Mouse (Mus musculus) spleen, adult 12 weeks (tissue): ENCODE results near the gene Sox11.

Experiments
- DNase-seq: peaks from one replicate; pipeline ENCODE4 v3.0.0; 2022; ENCODE audit warnings: low spot score

Gene Sox11

DNA sequence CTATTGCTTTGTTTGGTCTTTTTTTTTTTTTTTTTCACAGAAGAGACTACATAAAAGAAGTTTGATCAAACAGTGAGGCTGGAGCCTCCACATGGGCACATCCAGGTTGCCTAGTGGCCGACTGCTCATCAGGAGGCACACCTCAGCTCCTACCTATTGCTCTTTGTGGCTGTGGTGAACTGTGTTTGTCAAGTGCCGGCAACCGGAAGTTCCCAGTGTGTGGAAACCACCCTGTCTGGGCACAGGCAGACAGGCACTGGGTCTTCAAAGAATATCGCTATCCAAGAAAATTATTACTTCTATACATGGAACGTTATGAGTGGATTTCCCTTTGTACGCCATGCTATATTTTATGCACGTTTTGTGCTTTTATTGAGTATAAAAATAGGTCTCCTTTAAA, 6.0 kb downstream of the Sox11 start:
- no peak for DNase-seq

DNA sequence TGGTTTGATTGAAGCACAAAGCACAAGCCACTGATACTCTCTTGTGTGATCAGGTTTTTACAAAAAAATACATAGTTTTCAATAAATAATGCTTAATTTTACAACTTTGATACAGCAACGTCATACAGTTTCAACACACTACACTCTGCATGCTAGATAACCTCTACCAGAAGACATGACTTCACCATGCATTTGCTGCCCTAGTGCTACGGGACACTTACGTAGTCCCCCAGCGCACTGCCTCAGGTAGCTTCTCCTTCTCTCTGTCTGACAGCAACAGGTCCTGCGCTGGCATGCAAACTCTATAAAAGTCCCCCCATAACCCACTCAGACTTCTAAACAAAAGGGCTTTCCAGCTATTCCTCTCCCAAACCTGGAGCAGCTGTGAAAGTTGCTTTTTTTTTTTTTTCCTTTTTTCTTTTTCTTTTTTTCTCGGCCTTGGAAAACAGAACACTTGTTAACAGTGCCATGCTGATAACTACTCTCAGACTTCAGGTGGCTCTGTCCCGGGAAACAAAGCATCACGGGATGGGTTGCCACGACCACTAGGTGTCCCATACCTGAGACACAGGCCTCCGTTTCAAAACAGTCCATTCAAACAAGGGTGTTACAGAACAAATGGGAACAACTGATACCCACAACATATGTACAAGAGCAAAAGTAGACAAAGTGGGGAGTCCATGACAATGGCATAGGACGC, 6.9 kb downstream of the Sox11 start:
- DNase-seq, result no peak

DNA sequence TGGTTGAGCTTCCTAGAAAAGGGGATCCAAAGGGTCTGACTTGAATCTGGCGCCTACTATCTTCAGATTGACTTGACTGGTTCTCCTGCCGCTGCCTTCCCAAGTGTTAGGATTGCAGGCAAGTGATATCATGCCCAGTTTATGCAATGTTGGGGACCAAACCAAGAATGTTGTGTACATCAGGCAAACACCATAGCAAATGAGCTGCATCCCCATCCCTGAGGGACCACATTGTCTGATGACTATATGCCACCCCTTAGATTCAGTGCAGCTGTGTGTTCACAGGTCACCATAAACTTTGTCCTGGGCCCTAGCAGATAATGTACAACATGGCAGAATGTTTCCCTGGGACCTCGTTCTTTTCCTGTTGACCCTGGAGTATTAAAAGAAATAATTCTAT, 8.8 kb downstream of the Sox11 start:
- no peak for DNase-seq

DNA sequence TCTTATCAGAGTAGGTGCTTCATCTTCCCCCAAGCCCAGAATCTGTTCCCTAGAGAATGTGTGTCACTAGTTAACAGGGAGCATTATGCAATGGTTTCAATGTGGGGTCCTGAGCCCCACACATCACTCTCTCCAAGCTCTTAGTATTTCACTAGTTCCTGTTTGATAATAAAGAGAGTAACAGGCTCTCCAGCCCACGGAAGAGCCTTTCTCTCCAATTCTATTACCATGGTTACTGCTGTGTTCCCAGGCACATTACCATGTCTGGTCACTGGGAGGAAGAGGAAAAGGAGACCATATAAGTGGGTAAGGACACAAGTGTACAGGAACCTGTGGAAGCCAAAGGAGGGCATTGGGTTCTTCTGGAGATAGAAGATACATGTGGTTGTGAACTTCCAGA, 19.0 kb downstream of the Sox11 start:
- no peak for DNase-seq

DNA sequence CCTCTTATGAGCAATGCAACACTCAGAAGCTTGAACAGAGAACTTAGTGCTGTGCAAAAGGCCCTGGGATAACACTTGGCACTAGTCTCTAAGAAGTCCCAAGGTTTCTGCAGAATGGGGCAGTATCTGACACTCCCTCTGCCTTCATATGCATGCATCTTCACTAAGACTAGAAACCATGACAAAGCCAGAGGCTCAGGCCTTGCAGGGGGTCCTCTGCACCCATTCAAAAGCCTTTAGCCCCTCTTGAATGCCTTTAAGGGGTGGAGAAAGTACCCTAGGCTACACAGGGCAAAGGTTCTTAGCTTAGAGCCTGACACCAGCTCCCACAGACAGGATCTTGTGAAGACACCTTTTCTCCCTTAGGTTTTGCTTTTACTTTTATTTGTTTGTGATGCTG, 21.7 kb downstream of the Sox11 start:
- DNase-seq, result no peak

- no peak for DNase-seq
Observed at GRCm38 (mm10) chr12:27312985-27313384, 29.4 kb downstream of the Sox11 start.

GRCm38 (mm10) chr12:27311854-27312466, 30.4 kb downstream of the Sox11 start:
- DNase-seq, result no peak

DNA sequence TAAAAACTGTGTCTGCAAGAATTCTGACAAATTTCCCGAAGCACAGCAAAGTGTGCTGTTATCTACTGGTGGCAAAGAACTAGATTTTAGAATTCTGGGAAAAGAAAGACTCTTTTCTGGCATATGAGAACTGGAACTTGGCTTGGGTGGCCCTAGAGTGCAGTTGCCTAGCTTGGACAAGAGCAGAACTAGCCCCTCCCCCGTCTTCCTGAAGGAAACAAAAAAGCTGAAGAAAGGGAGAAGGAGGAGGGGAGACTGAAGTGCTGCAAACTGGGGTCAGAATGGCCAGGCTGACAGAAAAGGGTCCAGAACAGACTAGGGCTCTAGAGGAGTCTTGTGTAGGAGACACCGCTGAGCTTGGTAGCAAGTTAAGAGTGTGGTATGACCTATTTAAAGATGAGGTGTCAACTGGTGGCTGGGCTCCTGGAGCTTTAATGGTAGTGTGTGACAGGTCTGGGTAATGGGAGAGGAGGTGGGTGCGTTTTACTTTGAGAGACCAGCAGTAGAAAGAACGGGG, 31.0 kb downstream of the Sox11 start:
- DNase-seq, result no peak

DNA sequence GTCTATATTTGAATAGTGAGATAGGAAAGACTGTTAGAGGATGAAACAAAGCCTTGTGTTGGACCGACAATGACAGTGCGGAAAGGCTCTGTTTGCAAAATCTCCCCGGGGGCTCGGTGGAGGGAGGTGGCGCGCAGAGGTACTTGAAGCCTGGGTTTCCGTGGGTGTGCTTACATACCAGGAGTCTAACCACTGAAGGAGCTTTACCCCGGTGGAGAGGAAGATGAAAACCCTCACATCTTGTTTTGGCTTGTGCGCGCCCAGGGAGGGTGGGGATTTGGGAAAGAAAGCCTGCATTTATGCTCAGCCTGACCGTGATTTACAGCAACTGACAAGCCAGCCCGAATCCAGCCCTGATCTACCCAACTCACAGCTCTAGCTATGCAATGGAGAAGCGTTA, 31.7 kb downstream of the Sox11 start:
- DNase-seq, result no peak

DNA sequence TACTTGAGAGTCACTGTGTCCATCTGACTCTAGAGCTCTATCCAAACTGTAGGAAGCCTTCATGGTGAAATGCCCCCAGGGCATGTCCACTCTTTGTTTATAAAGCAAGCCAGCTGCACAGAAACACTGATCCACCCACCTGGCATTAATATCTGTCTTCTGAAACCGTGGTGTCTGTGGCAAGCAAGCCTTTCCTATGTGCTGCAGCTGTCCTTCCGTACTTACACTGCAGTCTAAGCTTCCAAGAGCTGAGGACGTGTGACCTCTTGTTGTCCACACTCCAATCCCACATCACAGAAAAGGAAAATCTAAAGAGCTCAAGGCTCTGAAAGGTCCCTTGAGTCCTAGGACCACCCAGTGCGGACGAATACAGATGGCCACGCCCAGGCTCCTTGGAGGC, 32.4 kb downstream of the Sox11 start:
- DNase-seq, result no peak

- no peak for DNase-seq
Observed at GRCm38 (mm10) chr12:27304713-27305437, 37.5 kb downstream of the Sox11 start.

- DNase-seq, result no peak
Observed at GRCm38 (mm10) chr12:27303190-27303589, 39.2 kb downstream of the Sox11 start.

DNA sequence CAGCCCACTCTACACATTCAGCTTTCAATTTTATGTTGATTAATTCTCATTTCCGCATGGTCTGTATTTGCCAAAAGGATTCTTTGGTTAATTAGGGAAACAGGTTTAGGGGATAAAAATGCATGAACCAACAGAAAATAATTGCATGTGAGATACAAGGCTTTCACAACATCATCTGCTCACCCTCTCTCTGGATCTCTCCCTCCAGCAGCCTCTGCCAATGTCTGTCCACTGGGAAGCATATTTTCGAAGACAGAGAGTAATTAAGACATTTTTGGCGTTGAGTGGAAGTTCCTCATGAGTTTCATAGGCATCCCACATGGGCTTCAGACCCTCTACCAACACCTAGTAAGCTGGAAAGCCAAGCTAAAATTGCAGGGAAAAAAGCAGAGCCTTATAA, 43.7 kb downstream of the Sox11 start:
- no peak for DNase-seq

DNA sequence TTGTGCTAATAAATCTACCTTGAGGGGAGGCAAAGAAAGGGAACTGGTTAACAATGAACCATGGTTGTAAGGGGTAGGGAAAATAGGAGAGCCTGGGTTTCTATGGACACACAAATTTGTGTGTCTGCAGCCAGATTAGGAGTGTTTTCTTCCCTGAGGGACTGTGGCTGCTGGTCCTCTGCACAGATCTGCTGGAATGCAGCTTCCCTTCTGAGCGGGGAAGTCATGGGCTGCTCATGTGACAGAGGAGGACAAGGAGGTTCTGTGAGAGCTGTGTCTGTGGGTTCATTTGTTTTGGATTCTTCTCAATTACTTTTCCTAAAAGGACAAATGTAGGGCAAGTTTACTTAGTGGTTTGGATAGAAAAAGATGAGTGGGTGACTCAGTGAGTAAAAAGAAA, 48.2 kb downstream of the Sox11 start:
- no peak for DNase-seq

- no peak for DNase-seq
Observed at GRCm38 (mm10) chr12:27293736-27294135, 48.6 kb downstream of the Sox11 start.

DNA sequence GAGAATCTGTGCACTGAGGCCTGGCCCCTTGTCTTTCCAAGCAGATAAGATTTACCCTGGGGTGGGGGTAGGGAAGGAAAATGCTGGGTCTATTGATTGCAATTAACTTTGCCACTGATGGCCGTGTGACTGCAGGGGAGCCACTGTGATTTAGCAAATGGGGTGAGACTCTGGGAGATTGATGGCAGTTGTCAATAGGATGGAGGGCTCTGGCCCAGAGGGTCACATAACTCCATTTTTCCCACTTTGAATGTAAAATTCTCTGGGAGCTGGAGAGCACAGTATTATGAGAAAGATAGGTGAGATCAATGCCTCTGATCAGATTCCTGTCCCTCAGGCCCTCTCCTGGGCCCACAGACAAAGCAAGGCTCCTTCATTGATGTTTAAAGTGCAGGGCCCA, 49.2 kb downstream of the Sox11 start:
- no peak for DNase-seq
